Mouse (Mus musculus) heart, embryonic 13.5 days (tissue): ENCODE measurements around the gene Aim2. TPM values are rescaled to one million over a fixed set of nuclear protein-coding genes. Genes with fewer than 3 reads are reported as not detected.

ENCODE experiments used
- ATAC-seq: fragments of 200-750 bp; cut with Nextera tagmentation; 2 replicates; pipeline ENCODE4 v1.8.0; 2017; ENCODE audit warnings: moderate TSS enrichment; ENCODE audit not compliant: insufficient number of reproducible peaks, low FRiP score, low TSS enrichment; ENCODE audit errors: extremely low read depth
- H3K27ac ChIP-seq: fragments of 300-500 bp; sonication (generic); replicated peaks from 2 replicates; pipeline ENCODE4 v1.5.1; 2015; ENCODE audit warnings: moderate library complexity, mild to moderate bottlenecking, inconsistent platforms
- H3K27me3 ChIP-seq: fragments of 300-500 bp; sonication (generic); replicated peaks from 2 replicates; pipeline ENCODE4 v1.6.1; 2015; ENCODE audit warnings: mild to moderate bottlenecking, inconsistent platforms
- H3K36me3 ChIP-seq: fragments of 300-500 bp; sonication (generic); 2 replicates; pipeline ENCODE4 v1.6.1; 2015; ENCODE audit warnings: mild to moderate bottlenecking, inconsistent platforms
- H3K4me1 ChIP-seq: fragments of 300-500 bp; sonication (generic); 2 replicates; pipeline ENCODE4 v1.6.1; 2015; ENCODE audit warnings: inconsistent platforms
- H3K4me2 ChIP-seq: fragments of 300-500 bp; sonication (generic); 2 replicates; pipeline ENCODE4 v1.6.1; 2015; ENCODE audit warnings: inconsistent platforms, mild to moderate bottlenecking, moderate library complexity
- H3K4me3 ChIP-seq: fragments of 300-500 bp; sonication (generic); 2 replicates; pipeline ENCODE4 v1.5.1; 2015; ENCODE audit warnings: moderate library complexity, mild to moderate bottlenecking, inconsistent platforms
- H3K9ac ChIP-seq: fragments of 300-500 bp; sonication (generic); 2 replicates; pipeline ENCODE4 v1.6.1; 2015; ENCODE audit warnings: inconsistent platforms, mild to moderate bottlenecking, moderate library complexity
- H3K9me3 ChIP-seq: fragments of 300-500 bp; sonication (generic); 2 replicates; pipeline ENCODE4 v1.6.1; 2016; ENCODE audit warnings: inconsistent platforms
- WGBS: fragments of 180-500 bp; shearing (Covaris S2); methylation state at CpG from one replicate; pipeline ENCODE4 v1.1.7; 2015; ENCODE audit warnings: mixed read lengths; 5-methylcytosine and 5-hydroxymethylcytosine counted together
- polyA plus RNA-seq: library from polyadenylated mRNA; unstranded; fragments of >200 nt; fragmentation: Nextera tagmentation; extraction: Ambion mirVana; gene quantifications from 2 replicates; pipeline ENCODE4 v1.2.1, GENCODE M21; 2015

The Aim2 gene
- polyA plus RNA-seq, 1 experiment from 2014 or later = 2.3 TPM

GRCm38 (mm10) chr1:173398323-173398970, 47.8 kb downstream of the Aim2 start:
- 17% methylated on average over 3 of the region's 3 CpGs for WGBS
- H3K9ac ChIP-seq = no peak overlapping the region

GRCm38 (mm10) chr1:173404696-173405309, 54.1 kb downstream of the Aim2 start:
- Histone ChIP-seq H3K36me3 (no peaks in the 10 kb centered on the region), H3K27ac (no peak overlapping the region), H3K4me2 (no peak overlapping the region), H3K4me1 (no peaks in the 10 kb centered on the region), H3K4me3 (no peak overlapping the region), H3K9me3 (no peaks in the 10 kb centered on the region), H3K27me3 (no peaks in the 10 kb centered on the region), H3K9ac (no peak overlapping the region)
- 66% methylated on average over 5 of the region's 5 CpGs for WGBS
- ATAC-seq = no peak

More at GRCm38 (mm10) chr1:173398323-173398970, 47.8 kb downstream of the Aim2 start:
- no peak overlapping the region for H3K27ac ChIP-seq
- no peaks in the 10 kb centered on the region for H3K36me3 ChIP-seq
- no peaks in the 10 kb centered on the region for H3K27me3 ChIP-seq
- H3K4me1 ChIP-seq = no peaks in the 10 kb centered on the region
- H3K4me2 ChIP-seq = no peak overlapping the region
- H3K9me3 ChIP-seq = no peaks in the 10 kb centered on the region
- H3K4me3 ChIP-seq = no peak overlapping the region
- ATAC-seq = no peak

- Histone ChIP-seq H3K4me3 (no peak overlapping the region), H3K4me2 (no peak overlapping the region), H3K4me1 (no peaks in the 10 kb centered on the region), H3K36me3 (no peaks in the 10 kb centered on the region), H3K27ac (no peak overlapping the region), H3K9ac (no peak overlapping the region), H3K27me3 (no peaks in the 10 kb centered on the region), H3K9me3 (no peaks in the 10 kb centered on the region)
- no peak for ATAC-seq
Measured at GRCm38 (mm10) chr1:173409066-173409465, 58.4 kb downstream of the Aim2 start.

- H3K9me3 ChIP-seq = no peaks in the 10 kb centered on the region
- no peaks in the 10 kb centered on the region for H3K27me3 ChIP-seq
- ATAC-seq = no peak
- no peak overlapping the region for H3K4me2 ChIP-seq
- H3K4me3 ChIP-seq = no peak overlapping the region
- no peak overlapping the region for H3K27ac ChIP-seq
- no peak overlapping the region for H3K9ac ChIP-seq
- 67% methylated on average over 4 of the region's 4 CpGs for WGBS
- H3K4me1 ChIP-seq = no peaks in the 10 kb centered on the region
- no peaks in the 10 kb centered on the region for H3K36me3 ChIP-seq
Measured at GRCm38 (mm10) chr1:173411863-173412262, 61.2 kb downstream of the Aim2 start.

GRCm38 (mm10) chr1:173414631-173415030, 64.0 kb downstream of the Aim2 start:
- no peaks in the 10 kb centered on the region for H3K9me3 ChIP-seq
- no peaks in the 10 kb centered on the region for H3K36me3 ChIP-seq
- H3K27me3 ChIP-seq = no peaks in the 10 kb centered on the region
- no peak overlapping the region for H3K4me2 ChIP-seq
- H3K4me3 ChIP-seq = no peak overlapping the region
- H3K9ac ChIP-seq = no peak overlapping the region
- H3K4me1 ChIP-seq = no peaks in the 10 kb centered on the region
- 69% methylated on average over 3 of the region's 3 CpGs for WGBS
- ATAC-seq = no peak
- no peak overlapping the region for H3K27ac ChIP-seq

- Histone ChIP-seq H3K4me1 (no peaks in the 10 kb centered on the region), H3K9me3 (no peaks in the 10 kb centered on the region), H3K27me3 (no peaks in the 10 kb centered on the region), H3K9ac (no peak overlapping the region), H3K36me3 (no peaks in the 10 kb centered on the region), H3K4me2 (no peak overlapping the region), H3K4me3 (no peak overlapping the region), H3K27ac (no peak overlapping the region)
- no peak for ATAC-seq
- 77% methylated on average over 3 of the region's 3 CpGs for WGBS
Measured at GRCm38 (mm10) chr1:173418516-173418915, 67.8 kb downstream of the Aim2 start.

- Histone ChIP-seq H3K36me3 (no peaks in the 10 kb centered on the region), H3K9me3 (no peaks in the 10 kb centered on the region), H3K27ac (no peak overlapping the region), H3K4me2 (no peak overlapping the region), H3K4me3 (no peak overlapping the region), H3K4me1 (no peaks in the 10 kb centered on the region), H3K9ac (no peak overlapping the region), H3K27me3 (no peaks in the 10 kb centered on the region)
- 80% methylated on average over 1 of the region's 1 CpGs for WGBS
- no peak for ATAC-seq
Measured at GRCm38 (mm10) chr1:173418936-173419621, 68.4 kb downstream of the Aim2 start.

- Histone ChIP-seq H3K9me3 (no peaks in the 10 kb centered on the region), H3K27ac (no peak overlapping the region), H3K4me3 (no peak overlapping the region), H3K27me3 (no peaks in the 10 kb centered on the region), H3K36me3 (no peaks in the 10 kb centered on the region), H3K9ac (no peak overlapping the region), H3K4me1 (no peaks in the 10 kb centered on the region), H3K4me2 (no peak overlapping the region)
- no peak for ATAC-seq
- WGBS = 58% methylated on average over 6 of the region's 6 CpGs
Measured at GRCm38 (mm10) chr1:173420374-173420773, 69.7 kb downstream of the Aim2 start.

GRCm38 (mm10) chr1:173426345-173426744, 75.7 kb downstream of the Aim2 start:
- 79% methylated on average over 2 of the region's 2 CpGs for WGBS
- Histone ChIP-seq H3K4me2 (no peak overlapping the region), H3K9me3 (no peaks in the 10 kb centered on the region), H3K4me1 (no peaks in the 10 kb centered on the region), H3K9ac (no peak overlapping the region), H3K27me3 (no peaks in the 10 kb centered on the region), H3K36me3 (no peaks in the 10 kb centered on the region), H3K4me3 (no peak overlapping the region), H3K27ac (no peak overlapping the region)
- no peak for ATAC-seq

- Histone ChIP-seq H3K4me1 (no peaks in the 10 kb centered on the region), H3K27ac (no peak overlapping the region), H3K27me3 (no peaks in the 10 kb centered on the region), H3K9me3 (no peaks in the 10 kb centered on the region), H3K4me3 (no peak overlapping the region), H3K36me3 (no peaks in the 10 kb centered on the region), H3K9ac (no peak overlapping the region), H3K4me2 (no peak overlapping the region)
- 68% methylated on average over 8 of the region's 8 CpGs for WGBS
- ATAC-seq = no peak
Measured at GRCm38 (mm10) chr1:173427385-173427784, 76.7 kb downstream of the Aim2 start.

GRCm38 (mm10) chr1:173429995-173430699, 79.5 kb downstream of the Aim2 start:
- no peak overlapping the region for H3K4me2 ChIP-seq
- H3K36me3 ChIP-seq = no peaks in the 10 kb centered on the region
- H3K4me3 ChIP-seq = no peak overlapping the region
- no peak overlapping the region for H3K9ac ChIP-seq
- no peak for ATAC-seq
- WGBS = 77% methylated on average over 5 of the region's 5 CpGs
- no peak overlapping the region for H3K27ac ChIP-seq
- no peaks in the 10 kb centered on the region for H3K9me3 ChIP-seq
- no peaks in the 10 kb centered on the region for H3K27me3 ChIP-seq
- no peaks in the 10 kb centered on the region for H3K4me1 ChIP-seq
